Mouse (Mus musculus): ENCODE data around the gene Fchsd2. TPM values are rescaled to one million over a fixed set of nuclear protein-coding genes. Genes with fewer than 3 reads are reported as not detected.

Fchsd2 gene
- polyA plus RNA-seq, 1 experiment: 21.8 TPM

DNA sequence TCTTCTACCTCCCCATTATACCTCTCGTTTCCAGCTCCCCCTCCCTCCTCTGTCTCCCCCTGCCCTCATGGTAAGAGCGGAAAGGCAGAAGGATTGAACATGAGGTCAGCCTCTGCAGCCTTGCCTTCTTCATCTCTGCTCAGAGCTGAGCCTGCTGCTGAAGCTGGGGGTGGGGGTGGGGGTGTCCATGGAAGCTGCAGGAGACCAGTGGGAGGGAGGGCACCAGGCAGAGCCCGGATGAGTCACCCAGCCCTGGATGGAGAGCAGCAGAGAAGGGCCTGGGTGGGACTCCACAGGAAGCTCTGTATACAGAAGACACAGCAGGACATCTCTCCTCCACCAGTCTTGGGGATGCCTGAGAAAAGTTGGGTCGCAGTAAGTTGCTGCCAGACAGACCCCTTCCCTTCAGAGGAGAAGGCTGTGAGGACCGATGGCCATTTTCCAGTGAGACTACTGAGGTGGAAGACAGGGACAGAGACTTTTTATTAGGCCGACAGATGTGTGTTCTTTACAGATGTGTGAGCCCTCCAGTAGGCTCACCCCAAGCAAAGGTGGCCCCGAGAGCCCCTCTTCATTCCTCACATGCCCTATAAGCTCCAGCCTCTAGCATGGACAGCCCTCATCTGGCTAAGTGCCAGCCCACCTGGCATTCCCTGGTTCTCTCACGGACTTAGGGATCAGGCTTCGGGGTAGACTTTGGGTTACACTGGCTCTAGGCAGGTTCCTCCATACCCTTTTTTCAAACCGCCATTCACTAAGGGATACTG lies 237.6 kb downstream of the Fchsd2 start:
- H3K4me1 ChIP-seq (ENCODE audit: control insufficient read depth, insufficient read depth, low read length): peaks cover 7% of the 10 kb centered on the region
- H3K4me3 ChIP-seq (ENCODE audit: insufficient read depth, low read length): no peak overlapping the region
- no peak overlapping the region for H3K27ac ChIP-seq (ENCODE audit: insufficient read depth, low read length)
- TF ChIP-seq CTCF (IDR thresholded peaks at IDR 0.05; ENCODE audit: extremely low read depth, insufficient read depth, low read length): no peak
- TF ChIP-seq POLR2A (IDR thresholded peaks at IDR 0.05; ENCODE audit: extremely low read depth, insufficient read depth, low read length): no peak

DNA sequence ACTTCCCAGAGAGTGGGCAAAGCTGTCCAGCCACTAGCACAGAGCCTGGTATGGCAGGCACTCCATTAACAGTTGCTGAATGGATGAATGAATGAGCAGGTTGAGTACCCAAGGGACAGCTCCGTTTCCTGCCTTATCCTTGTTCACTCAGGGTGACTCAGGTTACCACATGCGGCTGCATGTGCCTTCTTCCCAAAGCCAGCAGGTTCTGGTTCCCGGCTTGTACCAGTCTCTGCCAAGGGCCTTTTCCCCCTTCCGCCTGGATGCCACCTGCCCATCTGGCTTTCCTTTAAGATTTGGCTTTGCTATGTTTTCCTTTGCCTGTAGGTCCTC lies 238.1 kb downstream of the Fchsd2 start:
- Histone ChIP-seq H3K27ac (ENCODE audit: insufficient read depth, low read length) (no peak overlapping the region), H3K4me1 (ENCODE audit: control insufficient read depth, insufficient read depth, low read length) (peaks cover 7% of the 10 kb centered on the region), H3K4me3 (ENCODE audit: insufficient read depth, low read length) (no peak overlapping the region)
- TF ChIP-seq CTCF (IDR thresholded peaks at IDR 0.05; ENCODE audit: extremely low read depth, insufficient read depth, low read length) (no peak), POLR2A (IDR thresholded peaks at IDR 0.05; ENCODE audit: extremely low read depth, insufficient read depth, low read length) (no peak)

- peaks cover 7% of the 10 kb centered on the region for H3K4me1 ChIP-seq (ENCODE audit: control insufficient read depth, insufficient read depth, low read length)
- TF ChIP-seq CTCF (IDR thresholded peaks at IDR 0.05; ENCODE audit: extremely low read depth, insufficient read depth, low read length): no peak
- TF ChIP-seq POLR2A (IDR thresholded peaks at IDR 0.05; ENCODE audit: extremely low read depth, insufficient read depth, low read length): no peak
- H3K4me3 ChIP-seq (ENCODE audit: insufficient read depth, low read length): no peak overlapping the region
- no peak overlapping the region for H3K27ac ChIP-seq (ENCODE audit: insufficient read depth, low read length)
Measured at GRCm38 (mm10) chr7:101332045-101332831, 239.6 kb downstream of the Fchsd2 start.

Other genes with a start within 250 kb of the Fchsd2 start
- 17.9 and 19.1 TPM in 2 replicates for gene Relt, start 229.4 kb upstream of the Fchsd2 start, polyA plus RNA-seq (2012; rRNA removed)
- 89.2 and 91.3 TPM in 2 replicates for gene Arhgef17, start 160.8 kb upstream of the Fchsd2 start, polyA plus RNA-seq (2012; rRNA removed)
- gene P2ry6, start 118.2 kb upstream of the Fchsd2 start, polyA plus RNA-seq (2012; rRNA removed): 4.3 and 4.9 TPM in 2 replicates
- 0.44 and 0.50 TPM in 2 replicates for gene P2ry2, start 80.0 kb upstream of the Fchsd2 start, polyA plus RNA-seq (2012; rRNA removed)
- 65.1 and 74.5 TPM in 2 replicates for gene Atg16l2, start 209.4 kb downstream of the Fchsd2 start, polyA plus RNA-seq (2012; rRNA removed)
- 94.2 and 95.5 TPM in 2 replicates for gene Stard10, start 224.2 kb downstream of the Fchsd2 start, polyA plus RNA-seq (2012; rRNA removed)